ENCODE assay signal across 14 mouse cellular contexts in genomic region chr6:146928108-146928507, GRCm38 (mm10). TPM values are rescaled to one million over a fixed set of nuclear protein-coding genes. Genes with fewer than 3 reads are reported as not detected.
A peak's percentile ranks its signal among the peaks of the same experiment; 100 is the strongest.
DNase-seq lines count a peak whose midpoint lies in the region; ATAC-seq and TF ChIP-seq lines count a peak whose summit lies in the region.
"Had no signal": no experiment of that assay in that cellular context is flagged by ENCODE, and none has a peak within 500 bp of the region (broad histone marks: within the 10 kb centered on the region; RNA-seq: fewer than 3 reads in every experiment).

No protein-coding gene starts in this region.

- peak overlapping the region; percentile 74 for H3K27ac ChIP-seq in gastrocnemius, adult 2 months
- 0 out of 2 replicates have a peak overlapping the region, but pooled peaks have one; percentile 46 for H3K27ac ChIP-seq in kidney, embryonic 15.5 days
- H3K27ac ChIP-seq in testis, adult 2 months (ENCODE audit: control insufficient read depth, insufficient read depth, low read depth, low read length): 0 out of 2 replicates have a peak overlapping the region, but pooled peaks have one; percentile 49
- peak overlapping the region; percentile 50 for H3K27ac ChIP-seq in stomach, postnatal 0 days (replicated peaks)
- H3K27ac ChIP-seq: liver, embryonic 15.5 days had no signal

- H3K36me3 ChIP-seq in kidney, embryonic 15.5 days: no peaks in the 10 kb centered on the region
- H3K36me3 ChIP-seq in testis, adult 2 months (ENCODE audit: control insufficient read depth, insufficient read depth, low read length): no peaks in the 10 kb centered on the region
- no peaks in the 10 kb centered on the region for H3K36me3 ChIP-seq in stomach, postnatal 0 days (ENCODE audit: control insufficient read depth, insufficient read depth, low read length)
- H3K36me3 ChIP-seq: liver, embryonic 15.5 days had no signal

- no peak for DNase-seq in gastrocnemius, adult 2 months
- no peak for DNase-seq in gastrocnemius, postnatal 14 days
- DNase-seq in kidney, postnatal 25 days: no peak
- DNase-seq in testis, postnatal 10 days (ENCODE audit: low spot score): no peak
- no peak for DNase-seq in stomach, postnatal 0 days (ENCODE audit: low spot score)
- DNase-seq in cerebellum, adult 8-10 months: no peak
- DNase-seq: right cerebral cortex, postnatal 25 days had no signal

- no peaks in the 10 kb centered on the region for H3K27me3 ChIP-seq in kidney, embryonic 15.5 days
- no peaks in the 10 kb centered on the region for H3K27me3 ChIP-seq in testis, adult 2 months (ENCODE audit: control insufficient read depth, insufficient read depth, low read length)
- H3K27me3 ChIP-seq in stomach, postnatal 0 days (ENCODE audit: control insufficient read depth, insufficient read depth, low read length): no peaks in the 10 kb centered on the region
- H3K27me3 ChIP-seq: liver, embryonic 15.5 days had no signal

- H3K9me3 ChIP-seq in kidney, embryonic 15.5 days (replicated peaks): no peaks in the 10 kb centered on the region
- no peaks in the 10 kb centered on the region for H3K9me3 ChIP-seq in stomach, postnatal 0 days (ENCODE audit: control insufficient read depth, low read length)
- H3K9me3 ChIP-seq: liver, embryonic 15.5 days had no signal

- TF ChIP-seq POLR2A in testis, adult 2 months (IDR thresholded peaks at IDR 0.05; ENCODE audit: control insufficient read depth, low read depth, low read length): no peak

- no peak overlapping the region for H3K9ac ChIP-seq in kidney, embryonic 15.5 days
- no peak overlapping the region for H3K9ac ChIP-seq in stomach, postnatal 0 days (ENCODE audit: low read length)
- H3K9ac ChIP-seq: liver, embryonic 15.5 days had no signal

- ATAC-seq in kidney, embryonic 15.5 days (replicated peaks; ENCODE audit: low FRiP score): no peak
- ATAC-seq in stomach, postnatal 0 days (ENCODE audit: low FRiP score, low TSS enrichment): no peak

- intact Hi-C loops in gastrocnemius, adult 2 months (cut with DNase I): no loop called here
- intact Hi-C loops in gastrocnemius, postnatal 14 days (cut with DNase I; ENCODE audit: low total_unique reads): no loop called here

- no peak for TF ChIP-seq CTCF in gastrocnemius, adult 2 months (IDR thresholded peaks at IDR 0.05)
- TF ChIP-seq CTCF in testis, adult 2 months (IDR thresholded peaks at IDR 0.05; ENCODE audit: control insufficient read depth, insufficient read depth, insufficient replicate concordance, low read depth, low read length): no peak
- TF ChIP-seq CTCF in stomach, postnatal 0 days (IDR thresholded peaks at IDR 0.05; ENCODE audit: low read depth): no peak

- TF ChIP-seq EP300 in stomach, postnatal 0 days (optimal IDR thresholded peaks at IDR 0.05): no peak

- H3K4me3 ChIP-seq in gastrocnemius, adult 2 months: no peak overlapping the region
- no peak overlapping the region for H3K4me3 ChIP-seq in kidney, embryonic 15.5 days (replicated peaks)
- H3K4me3 ChIP-seq in testis, adult 2 months (ENCODE audit: control insufficient read depth, low read depth, low read length): no peak overlapping the region
- no peak overlapping the region for H3K4me3 ChIP-seq in stomach, postnatal 0 days (ENCODE audit: low read depth, low read length)
- H3K4me3 ChIP-seq: liver, embryonic 15.5 days had no signal

- no peak overlapping the region for H3K4me2 ChIP-seq in kidney, embryonic 15.5 days
- H3K4me2 ChIP-seq in stomach, postnatal 0 days (replicated peaks; ENCODE audit: low read depth): no peak overlapping the region
- H3K4me2 ChIP-seq: liver, embryonic 15.5 days; midbrain, embryonic 11.5 days had no signal

- WGBS in kidney, embryonic 15.5 days: 39% methylated on average over 3 of the region's 3 CpGs
- WGBS in stomach, postnatal 0 days: 33% methylated on average over 3 of the region's 3 CpGs

- peaks cover 47% of the 10 kb centered on the region for H3K4me1 ChIP-seq in kidney, embryonic 15.5 days
- H3K4me1 ChIP-seq in testis, adult 2 months (ENCODE audit: control insufficient read depth, insufficient read depth, low read length): no peaks in the 10 kb centered on the region
- H3K4me1 ChIP-seq in stomach, postnatal 0 days (replicated peaks; ENCODE audit: control insufficient read depth, insufficient read depth): no peaks in the 10 kb centered on the region

RNA-seq across cellular contexts. Expression of gene 1700034J05Rik, which starts 26.1 kb away (rescaled TPM):
- total RNA-seq in gastrocnemius, adult 2 months (2021): not detected
- not detected for total RNA-seq in gastrocnemius, postnatal 14 days (2021)
- 0.22 and 0.36 TPM in 2 replicates for polyA plus RNA-seq in kidney, embryonic 15.5 days (2015; fragmentation: Nextera tagmentation; extraction: Ambion mirVana)
- 170 and 188 TPM in 2 replicates for polyA plus RNA-seq in testis, adult 2 months (2012; rRNA removed)
- polyA plus RNA-seq in stomach, postnatal 0 days (2015; fragmentation: Nextera tagmentation; extraction: Ambion mirVana): 0.11 TPM in 1 of 2 replicates, not detected in the other
- total RNA-seq: gastrocnemius, postnatal 4 days; left cerebral cortex, postnatal 10 days; MEL had no signal

RNA-seq across cellular contexts. Expression of gene Ppfibp1, which starts 39.8 kb away (rescaled TPM):
- 10 to 100 TPM; 40.3 to 44.8 TPM for total RNA-seq in gastrocnemius, adult 2 months (2021)
- total RNA-seq in gastrocnemius, postnatal 14 days (2021): 10 to 100 TPM; 43.5 to 49.8 TPM
- 68.3 and 73.6 TPM in 2 replicates for polyA plus RNA-seq in kidney, embryonic 15.5 days (2015; fragmentation: Nextera tagmentation; extraction: Ambion mirVana)
- polyA plus RNA-seq in testis, adult 2 months (2012; rRNA removed): 9.2 and 10.9 TPM in 2 replicates
- polyA plus RNA-seq in stomach, postnatal 0 days (2015; fragmentation: Nextera tagmentation; extraction: Ambion mirVana): 26.1 and 29.8 TPM in 2 replicates

Comparison
In these comparisons a context has a peak if more than half of its experiments do, and no peak if none do; other contexts are left out.
1. RNA of gene 1700034J05Rik, which starts 26.1 kb away (polyA plus RNA-seq): 170 to 188 TPM in testis, adult 2 months; 0.22 to 0.36 TPM in kidney, embryonic 15.5 days and 0.11 TPM in stomach, postnatal 0 days; every median in the first group is over 100 times any median in the second.
2. Peak in every context shown above with its lines, with median percentiles within 50 percentile points of each other: H3K27ac ChIP-seq.